Mouse (Mus musculus): ENCODE measurements around the gene Gm11060.

Gm11060 gene

DNA sequence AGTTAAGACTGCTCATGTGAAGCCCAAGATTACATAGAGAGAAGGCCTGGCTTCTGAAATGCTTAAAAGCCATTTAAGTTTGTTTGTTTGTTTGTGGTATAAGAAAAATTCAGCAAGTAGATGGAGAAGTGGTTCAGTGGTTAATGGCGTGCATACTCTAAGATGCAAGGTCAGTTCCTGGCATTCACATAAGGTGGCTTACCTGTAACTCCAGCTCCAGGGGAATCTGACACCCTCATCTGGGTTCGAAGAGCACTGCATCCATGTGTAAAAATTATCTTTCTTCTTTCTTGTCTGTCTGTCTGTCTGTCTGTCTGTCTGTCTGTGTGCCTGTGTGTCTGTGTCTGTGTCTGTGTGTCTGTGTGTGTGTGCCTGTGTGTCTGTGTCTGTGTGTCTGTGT lies at the start of gene Gm11060:
Gene Gm11060, plus strand, starts transcription at position 301 of the 400 bp plus-strand sequence.
- no peak for DNase-seq

- no peak for DNase-seq
Observed at GRCm38 (mm10) chr2:105043152-105043551, 48.7 kb upstream of the Gm11060 start.

- no peak for DNase-seq
Observed at GRCm38 (mm10) chr2:105048301-105048700, 43.5 kb upstream of the Gm11060 start.

DNA sequence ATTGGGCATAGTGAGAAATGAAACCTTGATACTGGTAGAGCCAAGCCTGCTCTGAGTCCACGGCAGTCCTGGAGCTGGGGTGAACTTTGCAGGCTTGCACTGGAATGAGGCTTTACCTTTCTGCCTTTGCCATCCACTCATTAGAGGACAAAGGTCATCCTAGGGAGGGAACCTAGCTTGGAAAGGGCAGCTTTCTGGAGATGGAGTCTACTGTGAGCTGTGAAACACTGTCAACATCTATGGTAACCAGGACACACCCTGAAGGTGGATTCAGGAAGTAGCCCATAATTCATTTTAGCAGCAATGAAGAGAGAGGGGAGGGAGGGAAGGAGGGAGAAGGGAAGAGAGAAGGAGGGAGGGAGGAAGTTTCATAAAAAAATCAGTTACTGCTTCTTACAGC lies 36.3 kb upstream of the Gm11060 start:
- DNase-seq: no peak

DNA sequence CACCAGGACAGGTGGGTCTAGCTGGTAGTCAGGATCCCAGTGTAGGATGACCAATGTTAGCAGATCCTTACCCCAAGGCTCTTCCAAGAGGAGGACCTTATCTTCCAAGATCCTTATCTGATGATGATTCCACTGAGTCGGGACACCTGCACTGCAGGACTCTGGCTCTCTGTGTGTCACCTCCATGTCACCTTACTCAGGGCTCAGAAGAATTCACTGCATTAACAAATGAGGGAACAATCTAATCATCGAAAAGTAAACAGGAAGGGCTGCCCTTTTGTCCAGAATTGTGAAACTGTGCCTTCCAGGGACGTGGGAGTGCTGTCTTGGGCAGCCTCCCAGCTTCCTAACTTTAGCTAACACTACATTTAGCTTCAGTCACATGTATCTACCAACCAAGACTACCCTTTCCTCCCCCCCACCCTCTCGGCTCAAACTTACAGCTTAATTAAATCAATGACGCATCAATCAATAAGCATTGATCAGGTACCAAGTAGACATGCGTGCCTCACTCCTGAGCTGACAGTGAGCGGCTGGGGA lies 33.2 kb upstream of the Gm11060 start:
- DNase-seq: peak; percentile 22 to 43

- peak in 1 of 2 experiments; percentile 20 for DNase-seq
Observed at GRCm38 (mm10) chr2:105062741-105063372, 29.0 kb upstream of the Gm11060 start.

DNA sequence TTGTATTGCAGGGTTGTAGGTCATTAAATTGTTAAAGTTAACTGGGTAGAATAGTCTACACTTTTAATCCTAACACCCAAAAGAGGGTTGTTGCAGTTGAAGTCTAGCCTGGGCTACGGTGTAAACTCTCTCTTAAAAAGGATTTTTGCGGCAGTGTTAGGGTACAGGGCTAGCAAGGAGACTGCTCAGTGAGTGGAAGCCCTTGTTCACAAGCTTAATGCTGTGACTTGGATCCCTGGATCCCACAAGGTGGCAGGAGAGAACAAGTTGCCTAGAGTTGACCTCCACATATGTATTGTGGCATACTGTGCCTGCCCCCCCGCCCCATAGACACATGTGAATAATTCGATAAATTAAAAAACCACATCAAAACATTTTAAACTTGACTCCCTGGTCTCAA lies 19.3 kb upstream of the Gm11060 start:
- peak in 1 of 2 experiments; percentile 21 for DNase-seq

- peak in 1 of 2 experiments; percentile 33 for DNase-seq
Observed at GRCm38 (mm10) chr2:105074196-105074595, 17.6 kb upstream of the Gm11060 start.

- no peak for DNase-seq
Observed at GRCm38 (mm10) chr2:105075809-105076208, 16.0 kb upstream of the Gm11060 start.

- no peak for DNase-seq
Observed at GRCm38 (mm10) chr2:105077151-105077550, 14.7 kb upstream of the Gm11060 start.

GRCm38 (mm10) chr2:105082256-105082790 lies 9.5 kb upstream of the Gm11060 start:
- DNase-seq: no peak

- peak in 1 of 2 experiments; percentile 14 for DNase-seq
Observed at GRCm38 (mm10) chr2:105084035-105084434, 7.8 kb upstream of the Gm11060 start.

- DNase-seq: no peak
Observed at GRCm38 (mm10) chr2:105086081-105086480, 5.7 kb upstream of the Gm11060 start.

DNA sequence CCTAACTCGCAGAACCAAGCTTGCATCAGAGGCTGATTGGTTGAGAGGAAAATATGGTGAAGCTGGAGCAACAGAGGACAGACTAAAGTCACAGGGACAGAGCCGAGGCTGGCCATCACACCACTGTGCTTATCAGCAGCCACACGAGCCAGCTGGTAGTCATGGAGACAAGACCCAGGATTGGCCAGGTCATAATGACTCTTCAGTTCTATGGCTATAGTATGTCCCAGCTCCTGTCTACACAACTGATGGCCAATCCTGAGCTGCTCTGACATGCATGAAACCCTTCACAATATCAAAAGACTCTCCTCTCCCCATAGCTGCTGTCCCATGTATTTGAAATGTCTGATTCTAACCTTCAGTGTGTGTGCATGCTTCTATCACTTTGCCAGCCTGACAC lies 3.8 kb upstream of the Gm11060 start:
- no peak for DNase-seq

- no peak for DNase-seq
Observed at GRCm38 (mm10) chr2:105089083-105089482, 2.7 kb upstream of the Gm11060 start.

- no peak for DNase-seq
Observed at GRCm38 (mm10) chr2:105089581-105090508, 2.0 kb upstream of the Gm11060 start.

DNA sequence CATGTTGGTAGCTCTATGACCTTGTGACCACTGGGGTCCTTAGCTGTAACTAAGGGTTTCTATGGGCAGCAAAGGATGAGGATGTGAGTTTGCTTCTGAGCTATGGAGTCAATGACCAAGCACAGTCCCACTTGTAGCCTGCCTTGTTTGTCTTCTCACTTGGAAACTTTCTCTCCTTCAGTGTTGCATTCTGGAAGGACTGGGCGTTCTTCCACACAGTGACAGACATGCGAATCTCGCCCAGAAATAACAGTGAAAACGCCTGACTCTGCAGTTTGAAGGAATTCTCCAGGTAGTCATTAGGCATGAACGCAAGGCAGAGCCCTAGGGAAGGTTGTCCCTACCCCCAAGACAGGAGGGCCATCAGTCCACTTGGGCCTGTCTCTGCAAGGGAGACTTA lies 827 bp upstream of the Gm11060 start:
- DNase-seq: peak in 1 of 2 experiments; percentile 16

- DNase-seq: peak; percentile 5 to 15
Observed at GRCm38 (mm10) chr2:105097294-105097953, 5.6 kb downstream of the Gm11060 start.

DNA sequence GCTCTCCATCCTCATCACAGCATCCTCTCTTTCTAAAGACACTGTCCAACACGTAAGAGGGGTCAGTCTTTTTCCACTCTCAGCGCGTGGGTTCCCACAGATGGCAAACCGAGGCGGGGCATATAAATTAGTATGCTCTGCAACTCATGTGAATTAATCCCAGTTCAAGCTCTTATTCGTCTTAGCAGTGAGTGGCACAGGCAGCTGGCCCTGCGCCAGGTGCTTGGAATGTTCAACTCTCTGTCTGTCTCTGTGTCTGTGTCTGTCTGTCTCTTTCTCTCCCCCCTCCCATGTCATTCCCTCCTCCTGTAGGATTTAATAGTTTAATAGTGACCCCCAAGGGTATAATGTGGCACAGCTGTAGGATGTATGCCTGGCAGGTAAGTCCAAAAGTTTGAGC lies 7.6 kb downstream of the Gm11060 start:
- DNase-seq: peak in 1 of 2 experiments; percentile 26

- no peak for DNase-seq
Observed at GRCm38 (mm10) chr2:105100541-105100940, 8.7 kb downstream of the Gm11060 start.

DNA sequence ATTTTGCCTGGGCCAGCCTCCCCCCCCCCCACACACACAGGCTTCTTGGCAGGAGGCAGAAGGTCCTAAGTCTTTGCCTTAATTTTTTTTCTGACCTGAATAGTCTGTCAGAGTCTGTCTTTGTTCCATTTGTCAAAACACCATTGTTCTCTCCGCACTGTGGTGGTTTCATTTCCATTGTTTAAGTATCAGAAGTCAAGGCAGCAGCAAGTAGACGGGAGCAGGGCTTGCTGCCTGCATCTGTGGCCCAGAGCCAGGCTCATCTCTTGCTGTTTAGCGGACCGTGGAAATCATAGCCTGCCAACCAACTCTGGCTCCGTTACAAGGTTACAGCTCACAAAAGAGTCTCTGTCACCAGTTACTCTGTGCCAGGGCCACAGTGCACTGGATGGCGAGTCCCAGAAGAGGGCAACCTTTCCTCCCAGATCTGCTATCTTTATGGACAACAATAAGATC lies 16.9 kb downstream of the Gm11060 start:
- DNase-seq: peak; percentile 89 to 90

DNA sequence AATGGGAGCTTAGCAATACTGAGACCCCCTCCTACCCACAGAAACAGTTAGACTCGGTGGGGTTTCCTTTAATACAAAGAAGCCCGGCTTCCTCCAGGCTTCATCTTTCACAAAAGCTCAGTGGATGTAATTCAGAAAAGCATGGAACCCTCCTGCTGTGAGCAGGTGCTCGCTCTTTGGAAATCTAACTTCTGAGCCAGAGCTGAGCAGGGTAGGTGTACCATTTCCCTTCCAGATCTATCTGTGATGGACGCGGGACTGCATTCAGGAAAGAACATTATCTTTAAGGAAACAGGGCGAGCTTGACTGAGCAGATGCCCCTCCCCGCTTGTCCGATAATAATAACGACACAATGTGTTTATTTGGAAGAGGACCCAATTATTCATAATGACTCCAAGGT lies 22.3 kb downstream of the Gm11060 start:
- DNase-seq: no peak

- no peak for DNase-seq
Observed at GRCm38 (mm10) chr2:105117669-105118068, 25.9 kb downstream of the Gm11060 start.
